Mouse (Mus musculus) thymus, postnatal 0 days (tissue): ENCODE measurements at regions not wholly inside any gene's neighbourhood (a gene's known extent, or its start where the extent isn't known, plus 50 kb on each side); places are given as distances from the start of the nearest gene placed in this dataset.

Experiments
- DNase-seq: peaks from one replicate; pipeline ENCODE4 v3.0.0-alpha.2; 2015; ENCODE audit warnings: low spot score

DNA sequence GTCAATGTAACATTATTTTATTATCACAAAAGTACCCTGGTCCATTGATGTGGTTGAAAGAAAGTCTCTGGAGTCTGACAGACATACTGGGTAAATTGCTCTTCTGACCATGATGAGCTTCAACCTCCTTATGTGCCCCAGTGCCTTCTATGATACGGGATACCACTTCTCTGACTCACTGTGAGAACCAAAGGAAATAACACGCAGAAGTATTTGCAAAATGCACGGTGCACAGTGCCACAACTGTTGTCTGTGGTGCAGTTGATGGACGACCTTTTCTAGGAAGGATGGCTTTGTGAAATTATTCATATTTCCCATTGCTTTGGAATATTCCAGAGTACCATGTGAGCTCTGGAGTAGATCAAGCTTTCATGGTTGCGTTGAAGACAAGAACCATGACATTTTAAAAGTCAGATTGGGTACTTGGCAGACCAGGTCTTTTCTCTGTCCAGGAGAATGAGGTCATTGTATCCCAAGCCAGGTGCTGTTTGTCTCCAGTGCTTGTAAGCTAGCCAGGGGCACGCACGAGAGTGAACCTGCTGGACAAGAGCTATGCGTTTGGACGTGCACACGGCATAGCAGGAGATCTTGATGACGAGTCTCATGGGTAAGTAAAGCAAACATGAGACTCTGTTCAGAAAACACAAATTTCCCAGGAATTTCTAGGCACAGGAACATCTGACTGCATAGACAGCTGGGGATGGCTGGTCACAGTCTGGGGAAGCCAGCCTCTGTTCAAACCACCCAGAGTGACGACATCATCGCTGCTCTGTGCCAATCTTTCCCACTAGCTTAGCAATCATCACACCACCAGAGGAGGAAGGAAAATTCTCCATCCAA, 74.0 kb upstream of the 1700024P04Rik start:
- no peak for DNase-seq

DNA sequence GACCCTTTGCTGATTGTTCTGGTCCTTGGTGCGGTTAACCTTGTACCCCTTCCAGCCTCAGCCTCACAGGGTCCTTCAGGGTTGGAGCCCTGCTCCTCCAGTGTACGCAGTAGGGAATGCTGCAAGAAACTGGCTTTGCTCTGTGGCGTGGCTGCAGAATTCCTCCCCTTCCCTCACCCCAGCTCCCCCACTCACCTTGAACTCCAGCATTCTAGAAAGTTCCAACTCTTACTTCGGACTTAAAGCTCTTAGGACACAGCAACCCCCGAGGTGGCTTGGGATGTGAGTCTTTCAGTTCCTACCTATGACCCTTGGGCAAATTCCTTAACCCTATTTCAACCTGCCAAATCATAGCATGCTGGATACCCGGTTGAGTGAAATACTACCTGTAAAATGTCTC, 73.3 kb upstream of the 1700024P04Rik start:
- DNase-seq: no peak

DNA sequence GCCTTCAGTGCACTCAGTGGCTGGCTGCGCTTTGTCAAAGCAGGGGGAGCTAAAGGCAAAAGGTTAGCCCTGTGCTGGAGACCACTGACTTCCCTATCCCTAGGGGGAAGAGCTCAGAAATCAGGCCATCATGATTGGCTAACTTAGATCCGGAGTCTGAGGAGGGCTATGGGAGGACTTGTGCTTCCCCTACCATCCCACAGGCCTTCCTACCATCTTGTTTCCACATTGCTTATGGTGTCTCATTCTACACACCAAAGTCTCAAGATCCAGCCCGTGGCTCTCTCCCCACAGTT, 72.9 kb upstream of the 1700024P04Rik start:
- DNase-seq: no peak

DNA sequence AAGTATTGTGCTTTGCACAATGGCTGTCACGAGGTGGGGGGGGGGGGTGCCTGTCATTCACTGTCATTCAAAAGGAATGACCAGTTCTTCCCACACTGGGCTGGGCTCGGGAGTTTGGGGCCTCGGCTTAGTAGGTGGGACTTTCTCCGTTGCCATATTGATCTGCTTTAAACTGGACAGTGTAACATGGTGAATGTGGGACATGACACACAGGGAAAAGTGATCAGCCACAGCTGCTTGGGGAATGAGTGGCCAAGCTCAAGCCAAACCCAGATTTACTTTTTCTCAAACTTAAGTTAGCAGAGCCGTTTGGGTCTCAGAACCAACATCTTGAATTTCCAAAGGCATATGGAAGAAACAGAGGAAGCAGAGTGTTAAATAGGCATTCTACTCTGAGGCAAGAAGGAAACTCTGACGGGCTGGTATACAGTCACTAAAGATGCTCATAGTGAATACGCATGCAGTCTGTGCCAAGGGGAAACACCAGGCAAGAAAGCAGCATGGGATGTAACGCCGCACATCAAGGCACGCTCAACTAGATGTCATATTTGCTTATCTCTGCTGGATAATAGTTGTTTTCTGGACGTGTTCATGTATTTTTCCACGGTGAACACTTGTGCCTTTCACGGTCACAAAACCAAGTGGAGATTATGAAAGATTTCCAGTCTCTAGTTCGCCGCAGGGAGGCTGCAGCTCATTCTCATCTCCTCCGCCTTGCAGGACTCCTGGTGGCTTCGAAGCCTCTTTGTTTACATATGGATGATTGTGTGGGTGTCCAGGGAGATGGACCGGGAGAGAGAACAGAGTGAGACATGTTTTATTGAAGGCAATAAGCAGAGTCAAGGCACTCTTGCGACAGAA, 72.3 kb upstream of the 1700024P04Rik start:
- no peak for DNase-seq

DNA sequence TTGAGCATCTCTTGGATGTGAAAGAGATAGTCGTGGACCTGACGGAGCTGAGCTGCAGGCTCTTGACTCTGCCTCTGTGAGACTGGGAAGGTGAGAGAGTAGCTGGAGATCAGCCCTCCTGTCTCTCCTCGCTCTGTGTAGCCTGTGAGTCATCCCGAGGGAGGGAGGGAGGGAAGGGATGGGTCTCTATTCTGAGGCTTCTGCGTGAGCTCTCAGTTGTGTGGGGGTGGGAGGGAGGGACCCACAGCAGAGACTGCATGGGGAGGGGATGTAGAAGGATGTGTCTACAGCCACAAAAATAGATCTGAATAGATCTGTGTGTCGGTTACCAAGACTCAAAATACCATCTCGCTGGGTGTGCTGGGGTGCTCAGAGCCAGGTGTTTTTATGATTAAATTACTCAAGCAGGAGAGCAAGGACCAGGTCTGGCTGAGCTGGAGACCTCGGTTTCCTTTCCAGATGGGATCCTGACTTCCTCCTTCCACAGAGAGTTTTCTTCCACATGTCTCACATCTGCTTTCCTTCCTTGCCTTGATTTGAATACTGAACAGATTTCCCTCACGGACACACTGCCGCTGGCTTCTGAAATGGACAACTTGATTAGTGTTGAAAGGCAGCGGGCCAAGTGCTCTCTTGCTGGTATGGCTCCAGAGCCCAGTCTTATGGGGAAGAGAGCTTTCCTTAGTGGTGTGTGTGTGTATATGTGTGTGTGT, 71.4 kb upstream of the 1700024P04Rik start:
- DNase-seq: no peak

DNA sequence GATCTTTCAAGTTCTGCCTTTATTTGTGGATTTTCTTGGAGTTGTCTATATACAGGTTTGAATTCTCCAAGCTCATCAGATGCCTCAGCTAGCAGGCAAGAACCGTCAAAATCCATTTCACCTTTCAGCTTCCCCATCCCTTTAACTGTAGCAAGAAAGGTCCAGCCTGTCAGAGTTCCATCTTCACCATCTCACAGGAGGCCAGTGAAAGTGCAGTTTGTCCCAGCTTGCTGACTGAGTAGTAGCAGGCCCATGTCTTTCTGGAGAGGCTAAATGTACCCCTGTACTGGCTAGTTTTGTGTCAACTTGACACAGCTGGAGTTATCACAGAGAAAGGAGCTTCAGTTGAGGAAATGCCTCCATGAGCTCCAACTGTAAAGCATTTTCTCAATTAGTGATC, 67.7 kb upstream of the 1700024P04Rik start:
- no peak for DNase-seq

DNA sequence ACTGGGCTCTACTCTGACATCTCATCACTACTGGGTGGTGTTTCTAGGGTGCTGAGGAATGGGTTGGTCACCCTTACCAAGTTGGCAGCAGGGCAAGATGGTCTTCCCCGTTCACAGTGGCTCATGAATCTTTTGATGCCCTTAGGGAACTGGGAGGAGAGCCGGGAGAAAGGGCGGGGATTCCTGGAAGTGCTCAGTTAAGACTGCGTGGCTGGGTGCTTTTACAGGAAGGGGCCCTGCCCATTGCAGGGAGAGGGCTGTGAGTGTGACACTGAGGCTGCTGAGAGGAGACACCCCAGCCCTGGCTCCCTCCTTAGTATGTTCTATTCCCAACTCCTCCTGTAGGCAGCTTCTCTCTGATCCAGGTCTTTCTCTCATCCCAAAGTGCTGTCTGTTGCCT, 65.3 kb upstream of the 1700024P04Rik start:
- DNase-seq: no peak

DNA sequence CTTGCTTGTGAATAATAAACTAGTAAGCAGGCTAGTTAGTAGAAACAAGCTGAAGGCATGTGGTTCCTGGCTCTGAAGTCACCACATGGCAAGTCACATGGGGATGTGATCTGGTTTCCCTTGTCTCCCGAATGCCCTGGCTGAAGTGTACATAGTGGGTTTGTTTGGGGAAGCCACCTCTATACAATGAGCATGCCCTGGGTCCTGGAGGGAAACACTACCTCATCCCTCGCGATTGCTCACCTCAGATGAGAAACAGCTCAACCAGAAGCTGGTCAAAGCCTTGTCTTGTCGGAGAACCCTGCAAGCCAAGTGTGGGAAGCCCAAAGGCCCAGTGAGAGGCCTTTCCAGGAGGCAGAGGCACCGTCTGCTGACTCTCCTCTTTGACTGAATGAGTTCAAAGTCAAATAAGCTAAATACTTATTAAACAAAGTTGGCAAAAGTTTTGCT, 64.3 kb upstream of the 1700024P04Rik start:
- no peak for DNase-seq

DNA sequence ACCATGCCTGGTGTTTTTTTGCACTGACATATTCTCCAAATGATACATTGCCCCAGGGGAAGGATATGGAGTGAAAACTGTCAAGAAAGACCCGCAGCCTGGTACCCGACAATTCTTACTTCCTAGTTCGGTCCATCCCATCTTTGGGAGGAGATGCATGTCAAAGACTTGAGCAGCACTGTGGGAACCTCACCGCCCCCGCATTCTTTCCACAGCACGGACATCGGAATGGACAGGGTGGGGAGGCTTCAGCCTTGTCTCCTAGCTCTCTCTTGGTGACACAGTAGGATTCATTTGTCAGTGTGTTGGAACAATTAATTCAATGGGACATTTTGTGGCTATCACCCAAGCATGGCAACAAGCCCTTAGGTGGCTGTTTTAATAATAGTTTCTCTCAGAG, 62.9 kb upstream of the 1700024P04Rik start:
- DNase-seq: no peak

DNA sequence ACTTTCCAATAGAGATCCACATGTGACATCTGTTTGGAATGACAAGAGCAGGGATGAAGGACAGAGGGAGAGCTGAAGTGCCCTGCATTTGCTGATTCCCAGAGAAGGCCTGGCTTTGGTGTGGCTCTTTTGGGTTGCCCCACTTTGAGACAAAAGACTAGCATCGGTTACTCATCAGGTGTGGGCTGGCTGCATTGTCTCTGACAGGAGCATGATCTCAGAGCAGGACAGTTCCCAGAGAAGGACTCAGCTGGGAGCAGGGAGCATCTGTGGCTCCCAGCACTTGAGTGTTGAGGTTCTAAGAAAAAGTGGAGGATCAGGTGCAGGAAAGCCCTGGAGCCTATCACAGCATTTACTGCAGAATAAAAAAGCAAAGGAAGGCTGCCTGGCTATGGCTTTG, 62.4 kb upstream of the 1700024P04Rik start:
- no peak for DNase-seq

DNA sequence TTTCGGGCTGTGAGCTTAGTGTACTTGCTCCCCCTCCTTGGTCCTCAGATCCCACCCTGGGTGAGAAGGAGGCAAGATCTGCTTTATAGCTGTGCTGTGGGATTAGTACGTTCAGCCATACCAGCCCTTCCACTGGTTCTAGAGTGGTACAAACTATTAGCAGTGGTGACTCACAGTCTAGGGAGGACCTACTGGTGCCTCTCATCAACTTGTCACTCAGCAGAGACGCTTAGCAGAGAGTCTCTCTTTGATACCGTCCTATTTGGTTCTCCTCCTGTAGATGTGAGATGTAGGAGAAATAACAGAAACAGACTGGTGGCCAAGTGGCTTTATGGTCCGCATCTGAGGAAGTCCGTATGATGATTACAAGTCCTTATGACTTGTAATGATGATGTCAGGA, 57.7 kb upstream of the 1700024P04Rik start:
- no peak for DNase-seq

DNA sequence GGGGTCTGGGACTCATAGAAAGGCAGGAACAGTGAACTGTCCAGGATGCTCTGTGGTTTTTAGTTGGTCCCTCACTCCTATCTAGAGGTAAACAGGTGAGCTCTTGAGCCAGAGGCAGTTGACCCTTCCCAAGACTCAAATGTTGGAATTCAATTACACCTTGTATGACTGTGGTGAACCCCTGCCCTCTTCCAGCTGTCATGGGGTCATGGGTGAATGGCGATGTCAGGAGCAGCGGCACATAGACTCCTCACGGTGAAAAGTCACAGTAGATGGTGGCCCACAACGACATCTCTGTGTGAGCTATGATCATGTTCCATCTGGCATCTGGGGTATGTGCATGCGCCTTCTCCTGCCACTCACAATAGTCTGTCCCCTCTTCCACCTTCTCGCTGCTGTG, 56.9 kb upstream of the 1700024P04Rik start:
- DNase-seq: no peak

DNA sequence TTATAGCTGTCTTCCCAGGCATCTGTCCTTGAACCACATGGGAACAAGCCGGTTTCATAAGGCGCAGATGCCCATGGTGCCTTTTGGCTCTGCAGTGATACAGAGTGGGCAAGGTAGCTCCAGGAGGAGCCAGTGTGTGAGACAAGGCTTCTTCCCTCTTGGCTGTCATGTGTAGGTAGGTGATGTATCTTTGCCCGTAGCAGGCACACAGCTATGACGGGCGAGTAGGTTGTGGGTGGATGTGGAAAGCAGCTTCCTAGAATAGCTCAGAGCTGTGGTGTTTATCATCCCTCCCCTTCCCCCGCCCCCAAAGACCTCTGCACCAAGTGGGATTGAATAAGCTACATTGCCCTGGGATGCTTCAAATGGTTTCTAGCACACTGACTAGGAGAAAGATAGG, 56.5 kb upstream of the 1700024P04Rik start:
- DNase-seq: no peak

DNA sequence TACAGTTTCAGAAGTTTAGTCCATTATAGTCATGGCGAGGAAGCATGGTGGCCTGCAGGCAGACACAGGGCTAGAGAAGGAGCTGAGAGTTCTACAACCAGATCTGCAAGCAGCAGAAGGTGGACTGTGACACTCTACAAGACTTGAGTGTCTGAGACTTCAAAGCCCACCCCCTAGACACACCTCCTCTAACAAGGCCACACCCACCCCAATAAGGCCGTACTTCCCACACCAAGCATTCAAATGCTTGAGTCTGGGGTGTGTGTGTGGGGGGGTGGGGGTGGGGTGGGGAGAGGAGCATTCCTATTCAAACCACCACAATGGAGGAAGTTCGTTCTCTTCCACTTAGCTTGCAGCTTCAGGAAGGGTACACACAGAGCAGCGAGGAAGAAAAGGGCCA, 55.8 kb upstream of the 1700024P04Rik start:
- DNase-seq: no peak

DNA sequence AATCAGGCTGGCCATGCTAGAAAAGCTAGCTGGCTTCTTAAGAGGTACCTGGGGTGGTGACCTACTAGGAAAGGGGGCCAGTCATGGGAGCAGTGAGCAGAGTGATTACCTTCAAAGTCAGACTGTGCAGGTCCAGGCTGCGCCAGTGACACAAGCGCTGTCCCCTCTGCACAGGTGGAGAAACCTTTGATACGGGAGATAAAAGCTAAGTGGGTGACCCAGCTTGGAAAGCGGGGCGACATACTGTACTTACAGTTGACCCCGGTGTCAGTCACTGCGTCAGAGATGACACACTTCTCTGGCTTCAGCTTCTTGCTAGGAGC, 54.7 kb upstream of the 1700024P04Rik start:
- no peak for DNase-seq

DNA sequence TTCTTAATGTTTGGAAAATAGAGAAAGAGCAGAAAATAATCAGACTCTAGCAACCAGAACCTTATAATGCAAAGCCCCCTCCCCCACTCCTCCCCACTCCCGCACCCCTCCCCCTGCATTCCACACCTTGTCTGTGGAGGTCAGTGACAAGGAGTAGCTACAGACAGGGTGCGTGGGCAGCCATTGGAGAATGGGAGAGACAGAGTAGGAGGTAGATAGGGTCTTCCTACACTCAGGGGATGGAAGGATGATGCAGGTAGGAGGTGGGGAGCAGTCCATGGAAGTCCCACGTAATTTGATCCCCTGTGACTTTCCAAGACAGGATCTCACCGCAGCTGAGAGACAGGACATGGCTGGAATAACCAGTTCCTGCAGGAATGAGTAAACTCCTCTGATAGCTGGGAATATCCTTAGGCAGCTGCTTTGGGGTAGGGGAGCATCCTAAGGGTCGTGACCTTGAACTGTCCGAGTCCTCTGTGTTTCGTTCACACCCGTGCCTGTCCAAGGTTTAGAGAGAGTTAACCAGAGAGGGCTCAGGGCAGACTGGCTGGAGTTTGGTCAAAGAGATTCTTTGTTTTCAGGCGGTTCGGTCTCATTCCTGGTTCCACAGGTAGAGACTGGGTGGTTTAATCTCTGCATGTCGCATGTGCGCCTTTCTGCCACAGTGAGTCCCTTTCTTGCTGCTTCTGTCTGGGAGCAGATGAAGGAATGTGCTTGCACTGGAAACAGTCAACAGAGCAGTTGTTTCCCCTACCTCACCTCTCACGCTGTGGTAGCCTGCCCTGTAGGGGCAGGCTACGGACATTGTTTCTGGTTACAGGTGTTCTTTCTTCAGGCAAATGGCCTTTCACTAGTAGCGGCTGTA, 54.1 kb upstream of the 1700024P04Rik start:
- DNase-seq: no peak

DNA sequence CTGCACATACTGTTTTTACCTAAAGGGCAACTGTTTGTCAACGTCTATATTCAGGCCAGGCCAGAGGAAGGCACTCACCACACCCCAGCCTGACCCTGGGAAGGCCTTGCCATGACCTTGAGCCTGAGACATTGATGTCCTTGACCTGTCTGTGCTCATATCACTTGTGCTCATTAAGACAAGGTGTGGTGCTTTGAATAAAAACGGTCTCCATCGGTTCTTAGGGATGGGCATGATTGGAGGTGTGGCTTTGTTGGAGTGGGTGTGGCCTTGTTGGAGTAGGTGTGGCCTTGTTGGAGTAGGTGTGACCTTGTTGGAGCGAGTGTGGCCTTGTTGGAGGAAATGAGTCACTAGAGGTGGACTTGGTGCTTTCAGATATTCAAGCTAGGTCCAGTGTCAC, 52.8 kb upstream of the 1700024P04Rik start:
- DNase-seq: no peak
